Mouse (Mus musculus): Measurements from ENCODE around the gene Preb.

Preb gene

GRCm38 (mm10) chr5:30954556-30954955 is 5.6 kb downstream of the Preb start:
- no peak for DNase-seq (ENCODE audit: low spot score)

GRCm38 (mm10) chr5:30954065-30954464 is 6.1 kb downstream of the Preb start:
- DNase-seq (ENCODE audit: low spot score), result no peak

- DNase-seq (ENCODE audit: low spot score), result no peak
Observed at GRCm38 (mm10) chr5:30952551-30952950, 7.6 kb downstream of the Preb start.

GRCm38 (mm10) chr5:30951706-30952105 is 8.5 kb downstream of the Preb start:
- no peak for DNase-seq (ENCODE audit: low spot score)

- DNase-seq (ENCODE audit: low spot score), result no peak
Observed at GRCm38 (mm10) chr5:30950922-30951321, 9.2 kb downstream of the Preb start.

GRCm38 (mm10) chr5:30950451-30950850 is 9.7 kb downstream of the Preb start:
- no peak for DNase-seq (ENCODE audit: low spot score)

- DNase-seq (ENCODE audit: low spot score), result peak; percentile 71
Observed at GRCm38 (mm10) chr5:30949654-30950326, 10.4 kb downstream of the Preb start.

GRCm38 (mm10) chr5:30948620-30949019 is 11.5 kb downstream of the Preb start:
- DNase-seq (ENCODE audit: low spot score), result no peak

GRCm38 (mm10) chr5:30944956-30945781 is 15.0 kb downstream of the Preb start, which contains the start of gene Cgref1:
Gene Cgref1 (minus strand): TSS chr5:30945591.
- DNase-seq (ENCODE audit: low spot score), result no peak

GRCm38 (mm10) chr5:30944344-30944743 is 15.8 kb downstream of the Preb start:
- no peak for DNase-seq (ENCODE audit: low spot score)

GRCm38 (mm10) chr5:30943004-30943403 is 17.2 kb downstream of the Preb start:
- DNase-seq (ENCODE audit: low spot score), result no peak

- DNase-seq (ENCODE audit: low spot score), result no peak
Observed at GRCm38 (mm10) chr5:30934725-30935461, 25.3 kb downstream of the Preb start.

GRCm38 (mm10) chr5:30933705-30934104 is 26.5 kb downstream of the Preb start:
- no peak for DNase-seq (ENCODE audit: low spot score)

- no peak for DNase-seq (ENCODE audit: low spot score)
Observed at GRCm38 (mm10) chr5:30931378-30931777, 28.8 kb downstream of the Preb start.

GRCm38 (mm10) chr5:30930846-30931245 is 29.3 kb downstream of the Preb start:
- no peak for DNase-seq (ENCODE audit: low spot score)

- no peak for DNase-seq (ENCODE audit: low spot score)
Observed at GRCm38 (mm10) chr5:30930121-30930520, 30.0 kb downstream of the Preb start.

- no peak for DNase-seq (ENCODE audit: low spot score)
Observed at GRCm38 (mm10) chr5:30927945-30928529, 32.1 kb downstream of the Preb start.

- no peak for DNase-seq (ENCODE audit: low spot score)
Observed at GRCm38 (mm10) chr5:30926073-30926472, 34.1 kb downstream of the Preb start.

- DNase-seq (ENCODE audit: low spot score), result no peak
Observed at GRCm38 (mm10) chr5:30925217-30925616, 34.9 kb downstream of the Preb start.

GRCm38 (mm10) chr5:30924614-30925013 is 35.5 kb downstream of the Preb start:
- DNase-seq (ENCODE audit: low spot score), result no peak

- DNase-seq (ENCODE audit: low spot score), result no peak
Observed at GRCm38 (mm10) chr5:30923119-30923518, 37.0 kb downstream of the Preb start.

- DNase-seq (ENCODE audit: low spot score), result no peak
Observed at GRCm38 (mm10) chr5:30922581-30923041, 37.5 kb downstream of the Preb start.

All from ovary, postnatal 10 days (tissue).